Mouse (Mus musculus) stomach, postnatal 0 days (tissue): Measurements from ENCODE around the gene Mcpt8.

Source experiments
- CTCF ChIP-seq: IDR thresholded peaks from 2 replicates; pipeline ENCODE4 v1.5.1; 2016; ENCODE audit warnings: antibody characterized with exemption, low read depth, mild to moderate bottlenecking, moderate library complexity
- EP300 ChIP-seq: optimal IDR thresholded peaks from 2 replicates; pipeline ENCODE3; 2016; ENCODE audit warnings: antibody characterized with exemption

- TF ChIP-seq CTCF (no peak), EP300 (no peak)
These were observed 17.3 kb upstream of the Mcpt8 start, which contains the start of gene Ctsg for GRCm38 (mm10) chr14:56102386-56102785.
